Mouse (Mus musculus): Measurements from ENCODE around the gene Plbd2. TPM values are rescaled to one million over a fixed set of nuclear protein-coding genes. Genes with fewer than 3 reads are reported as not detected.

Gene Plbd2
- polyA plus RNA-seq, 1 experiment: 24.3 TPM

GRCm38 (mm10) chr5:120481205-120481604 lies 22.2 kb downstream of the Plbd2 start:
- Histone ChIP-seq H3K27me3 (replicated peaks) (peaks cover 52% of the 10 kb centered on the region), H3K4me3 (replicated peaks) (no peak overlapping the region), H3K9me3 (0 out of 2 replicates have a peak, but pooled peaks cover 5% of the 10 kb centered on the region), H3K4me1 (peaks cover 11% of the 10 kb centered on the region), H3K36me3 (replicated peaks; ENCODE audit: low read length) (peaks cover 24% of the 10 kb centered on the region)
- TF ChIP-seq GATA1 (IDR thresholded peaks at IDR 0.05; ENCODE audit: borderline replicate concordance, low read length) (no peak), FLI1 (IDR thresholded peaks at IDR 0.05; ENCODE audit: low read length) (no peak)

DNA sequence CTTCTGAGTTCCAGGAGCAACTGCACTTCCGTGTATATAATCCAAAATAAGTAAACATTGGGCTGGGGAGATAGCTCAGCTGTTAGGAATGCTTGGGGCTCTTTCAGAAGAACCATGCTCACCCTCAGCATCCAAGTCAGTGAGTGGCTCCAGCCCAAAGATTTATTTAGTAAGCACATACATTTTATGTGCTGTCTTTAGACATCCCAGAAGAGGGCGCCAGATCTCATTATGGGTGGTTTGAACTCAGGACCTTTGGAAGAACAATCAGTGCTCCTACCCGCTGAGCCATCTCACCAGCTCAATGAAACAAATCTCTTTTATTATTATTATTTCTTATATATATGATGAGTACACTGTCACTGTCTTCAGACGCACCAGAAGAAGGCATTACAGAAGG lies 23.9 kb downstream of the Plbd2 start:
- Histone ChIP-seq H3K4me3 (replicated peaks) (no peak overlapping the region), H3K4me1 (peaks cover 14% of the 10 kb centered on the region), H3K27me3 (replicated peaks) (peaks cover 65% of the 10 kb centered on the region), H3K36me3 (replicated peaks; ENCODE audit: low read length) (peaks cover 7% of the 10 kb centered on the region), H3K9me3 (0 out of 2 replicates have a peak, but pooled peaks cover 5% of the 10 kb centered on the region)
- TF ChIP-seq GATA1 (IDR thresholded peaks at IDR 0.05; ENCODE audit: borderline replicate concordance, low read length): no peak

GRCm38 (mm10) chr5:120477993-120478392 lies 25.4 kb downstream of the Plbd2 start:
- H3K27me3 ChIP-seq (replicated peaks): peaks cover 76% of the 10 kb centered on the region

DNA sequence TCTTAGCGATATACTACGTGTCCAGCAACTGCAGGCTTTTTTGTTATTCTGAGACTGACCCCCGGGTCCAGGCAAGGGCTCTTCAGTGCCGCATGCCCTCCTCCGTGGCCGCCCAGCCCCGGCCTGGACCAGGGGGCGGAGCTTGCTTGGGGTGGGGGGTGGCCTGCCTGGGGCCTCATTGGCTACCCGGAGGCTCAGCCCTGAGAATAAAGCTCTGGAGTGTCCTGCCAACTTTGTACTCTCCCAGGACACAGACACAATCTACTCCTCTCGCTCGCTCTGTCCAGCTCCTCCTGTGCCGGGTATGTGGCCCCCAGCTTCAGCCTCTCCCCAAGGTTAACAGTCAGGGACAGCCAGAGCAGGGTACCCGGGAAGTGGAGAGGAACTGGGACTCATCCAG lies 27.1 kb downstream of the Plbd2 start, which contains the start of gene Sds:
TSS of gene Sds (plus strand) at position 231 of the 400 bp plus-strand sequence.
- H3K4me3 ChIP-seq (replicated peaks): no peak within 1 kb of the TSS
- H3K27me3 ChIP-seq (replicated peaks): peaks cover 82% of the 10 kb centered on the region
- TF ChIP-seq GATA1 (IDR thresholded peaks at IDR 0.05; ENCODE audit: borderline replicate concordance, low read length) (no peak), FLI1 (IDR thresholded peaks at IDR 0.05; ENCODE audit: low read length) (no peak)
- H3K36me3 ChIP-seq (replicated peaks; ENCODE audit: low read length): no peaks in the 10 kb centered on the region
- peaks cover 12% of the 10 kb centered on the region for H3K4me1 ChIP-seq
- 0 out of 2 replicates have a peak, but pooled peaks cover 5% of the 10 kb centered on the region for H3K9me3 ChIP-seq

More at GRCm38 (mm10) chr5:120477993-120478392, 25.4 kb downstream of the Plbd2 start:
- no peaks in the 10 kb centered on the region for H3K36me3 ChIP-seq (replicated peaks; ENCODE audit: low read length)
- 0 out of 2 replicates have a peak, but pooled peaks cover 5% of the 10 kb centered on the region for H3K9me3 ChIP-seq
- peaks cover 14% of the 10 kb centered on the region for H3K4me1 ChIP-seq
- no peak for TF ChIP-seq GATA1 (IDR thresholded peaks at IDR 0.05; ENCODE audit: borderline replicate concordance, low read length)
- no peak for TF ChIP-seq FLI1 (IDR thresholded peaks at IDR 0.05; ENCODE audit: low read length)
- H3K4me3 ChIP-seq (replicated peaks): no peak overlapping the region

DNA sequence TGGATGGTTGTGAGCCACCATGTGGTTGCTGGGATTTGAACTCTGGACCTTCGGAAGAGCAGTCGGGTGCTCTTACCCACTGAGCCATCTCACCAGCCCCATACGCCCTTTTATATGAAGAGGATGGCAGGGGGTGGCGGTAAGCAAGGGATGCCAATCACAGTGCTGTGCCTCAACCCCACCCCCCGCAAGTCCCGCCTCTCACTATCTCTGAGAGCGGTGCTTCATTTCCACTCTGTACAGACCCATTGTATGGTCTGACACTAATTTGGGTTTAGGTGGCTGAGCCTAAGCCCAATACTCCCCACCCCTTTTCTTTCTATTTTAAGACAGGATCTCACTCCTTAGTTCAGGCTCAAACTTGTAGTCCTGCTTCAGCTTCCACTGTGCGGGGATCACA lies 27.6 kb downstream of the Plbd2 start:
- Histone ChIP-seq H3K27me3 (replicated peaks) (peaks cover 80% of the 10 kb centered on the region), H3K9me3 (0 out of 2 replicates have a peak, but pooled peaks cover 5% of the 10 kb centered on the region), H3K4me1 (peaks cover 13% of the 10 kb centered on the region), H3K4me3 (replicated peaks) (no peak overlapping the region), H3K36me3 (replicated peaks; ENCODE audit: low read length) (no peaks in the 10 kb centered on the region)
- TF ChIP-seq FLI1 (IDR thresholded peaks at IDR 0.05; ENCODE audit: low read length) (no peak), GATA1 (IDR thresholded peaks at IDR 0.05; ENCODE audit: borderline replicate concordance, low read length) (no peak)

DNA sequence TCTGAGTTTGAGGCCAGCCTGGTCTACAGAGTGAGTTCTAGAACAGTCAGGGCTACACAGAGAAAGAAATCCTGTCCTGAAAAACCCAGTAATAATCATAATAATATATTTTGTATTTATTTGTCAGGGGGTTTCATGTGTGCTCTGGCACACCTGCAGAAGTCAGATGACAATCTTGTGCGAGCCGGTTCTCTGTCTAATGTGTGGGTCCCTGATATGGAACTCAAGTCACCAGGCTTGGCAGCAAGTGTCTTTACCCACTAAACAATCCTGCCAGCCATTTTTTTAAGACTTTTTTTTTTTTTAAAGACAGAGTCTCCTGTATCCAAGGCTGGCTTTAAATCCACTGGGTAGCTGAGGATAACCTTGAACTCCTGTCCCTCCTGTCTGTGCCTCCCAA lies 30.1 kb downstream of the Plbd2 start:
- Histone ChIP-seq H3K36me3 (replicated peaks; ENCODE audit: low read length) (no peaks in the 10 kb centered on the region), H3K9me3 (peaks cover 8% of the 10 kb centered on the region), H3K4me1 (peaks cover 17% of the 10 kb centered on the region), H3K4me3 (replicated peaks) (no peak overlapping the region), H3K27me3 (replicated peaks) (peaks cover 73% of the 10 kb centered on the region)
- TF ChIP-seq GATA1 (IDR thresholded peaks at IDR 0.05; ENCODE audit: borderline replicate concordance, low read length) (no peak), FLI1 (IDR thresholded peaks at IDR 0.05; ENCODE audit: low read length) (no peak)

GRCm38 (mm10) chr5:120472770-120473169 lies 30.7 kb downstream of the Plbd2 start, which contains the start of gene Sdsl:
Gene Sdsl (minus strand): TSS chr5:120472810.
- H3K4me1 ChIP-seq: peaks cover 17% of the 10 kb centered on the region
- no peak within 1 kb of the TSS for H3K4me3 ChIP-seq (replicated peaks)
- TF ChIP-seq FLI1 (IDR thresholded peaks at IDR 0.05; ENCODE audit: low read length) (no peak), GATA1 (IDR thresholded peaks at IDR 0.05; ENCODE audit: borderline replicate concordance, low read length) (no peak)
- peaks cover 14% of the 10 kb centered on the region for H3K9me3 ChIP-seq
- H3K27me3 ChIP-seq (replicated peaks): peaks cover 69% of the 10 kb centered on the region
- no peaks in the 10 kb centered on the region for H3K36me3 ChIP-seq (replicated peaks; ENCODE audit: low read length)

DNA sequence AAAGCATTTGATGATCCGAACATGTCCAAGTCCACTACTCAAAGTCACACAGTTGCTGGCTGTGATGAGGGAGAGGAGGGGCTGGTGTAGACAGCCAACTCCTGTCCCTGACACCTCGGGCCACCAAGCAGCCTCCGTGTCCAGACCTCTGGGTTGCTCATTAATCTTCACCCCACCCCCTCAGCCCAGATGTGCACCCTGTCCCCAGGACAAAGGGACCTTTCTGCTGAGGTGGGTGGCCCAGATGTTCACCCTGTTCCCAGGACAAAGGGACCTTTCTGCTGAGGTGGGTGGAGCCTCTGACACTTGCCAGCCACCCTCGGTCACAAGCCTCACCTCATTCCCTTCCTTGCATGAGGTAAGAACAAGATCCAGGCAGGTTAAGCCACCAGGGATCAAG lies 31.9 kb downstream of the Plbd2 start:
- peaks cover 14% of the 10 kb centered on the region for H3K9me3 ChIP-seq
- H3K36me3 ChIP-seq (replicated peaks; ENCODE audit: low read length): no peaks in the 10 kb centered on the region
- H3K4me1 ChIP-seq: peaks cover 26% of the 10 kb centered on the region
- no peak overlapping the region for H3K4me3 ChIP-seq (replicated peaks)
- peaks cover 60% of the 10 kb centered on the region for H3K27me3 ChIP-seq (replicated peaks)
- TF ChIP-seq FLI1 (IDR thresholded peaks at IDR 0.05; ENCODE audit: low read length): no peak
- TF ChIP-seq GATA1 (IDR thresholded peaks at IDR 0.05; ENCODE audit: borderline replicate concordance, low read length): no peak

DNA sequence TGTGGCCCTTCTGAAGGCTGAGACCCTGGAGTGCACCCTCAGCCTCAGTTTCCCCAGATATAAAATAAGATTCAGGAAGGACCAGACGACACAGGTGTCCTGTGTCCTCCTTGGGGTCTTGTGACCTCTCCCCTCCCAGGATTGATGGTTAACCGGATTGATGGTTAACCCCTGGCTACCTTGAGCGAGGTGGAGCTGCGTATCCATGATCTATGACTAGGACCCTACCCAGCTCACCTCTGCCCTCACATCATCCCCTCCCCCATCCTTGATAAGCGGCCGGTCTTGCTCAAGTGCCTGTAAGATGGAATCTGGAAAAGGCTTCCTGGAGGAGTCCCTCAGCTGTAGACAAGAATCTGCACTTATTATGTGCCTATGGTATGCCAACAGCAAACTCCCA lies 34.6 kb downstream of the Plbd2 start:
- Histone ChIP-seq H3K9me3 (peaks cover 22% of the 10 kb centered on the region), H3K4me3 (replicated peaks) (no peak overlapping the region), H3K27me3 (replicated peaks) (peaks cover 41% of the 10 kb centered on the region), H3K4me1 (peaks cover 33% of the 10 kb centered on the region), H3K36me3 (replicated peaks; ENCODE audit: low read length) (no peaks in the 10 kb centered on the region)
- no peak for TF ChIP-seq FLI1 (IDR thresholded peaks at IDR 0.05; ENCODE audit: low read length)

DNA sequence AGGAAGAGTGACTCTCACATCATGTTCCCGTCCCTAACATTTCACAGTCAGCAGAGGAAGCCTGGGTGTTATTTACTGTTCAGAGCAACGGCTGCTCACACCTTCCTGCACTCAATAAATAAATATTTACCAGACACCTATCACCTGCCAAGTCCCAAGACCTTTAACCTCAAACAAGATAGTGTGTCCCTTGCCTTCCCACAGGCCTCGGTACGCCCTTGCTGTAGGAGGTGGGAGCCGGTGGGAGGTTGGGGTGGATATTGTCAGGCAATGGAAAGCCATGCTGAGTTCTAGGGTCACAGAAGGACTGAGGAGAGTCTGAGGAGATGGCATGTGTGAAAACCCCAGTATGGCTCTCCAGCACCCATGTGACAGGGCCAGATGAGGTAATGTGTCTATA lies 35.1 kb downstream of the Plbd2 start:
- Histone ChIP-seq H3K4me1 (peaks cover 33% of the 10 kb centered on the region), H3K9me3 (peaks cover 23% of the 10 kb centered on the region), H3K4me3 (replicated peaks) (no peak overlapping the region), H3K36me3 (replicated peaks; ENCODE audit: low read length) (no peaks in the 10 kb centered on the region), H3K27me3 (replicated peaks) (peaks cover 41% of the 10 kb centered on the region)
- TF ChIP-seq FLI1 (IDR thresholded peaks at IDR 0.05; ENCODE audit: low read length): no peak
- TF ChIP-seq GATA1 (IDR thresholded peaks at IDR 0.05; ENCODE audit: borderline replicate concordance, low read length): no peak

DNA sequence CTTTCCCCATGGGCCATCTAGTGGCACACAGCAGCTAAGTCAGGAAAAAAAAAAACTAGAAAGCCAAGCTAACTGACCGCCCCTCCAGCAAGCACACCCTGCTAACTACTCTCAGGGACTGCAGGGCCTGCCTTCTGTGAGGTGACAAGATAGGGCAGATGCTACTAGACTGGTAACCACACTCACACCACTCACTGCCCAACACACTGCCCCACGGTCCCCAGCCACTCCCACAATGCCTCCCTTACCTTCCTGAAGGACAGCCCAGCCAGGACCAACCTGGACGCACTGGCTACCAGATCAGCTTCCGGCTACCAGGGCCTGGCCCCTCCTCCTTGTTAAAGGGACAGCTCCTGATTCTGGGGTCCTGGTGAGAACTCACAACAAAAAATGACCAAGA lies 36.4 kb downstream of the Plbd2 start:
- no peaks in the 10 kb centered on the region for H3K36me3 ChIP-seq (replicated peaks; ENCODE audit: low read length)
- H3K9me3 ChIP-seq: peaks cover 23% of the 10 kb centered on the region
- H3K4me1 ChIP-seq: peaks cover 33% of the 10 kb centered on the region
- H3K27me3 ChIP-seq (replicated peaks): peaks cover 43% of the 10 kb centered on the region
- TF ChIP-seq FLI1 (IDR thresholded peaks at IDR 0.05; ENCODE audit: low read length) (no peak), GATA1 (IDR thresholded peaks at IDR 0.05; ENCODE audit: borderline replicate concordance, low read length) (no peak)
- peak overlapping the region; percentile 35 for H3K4me3 ChIP-seq (replicated peaks)
